Mouse (Mus musculus): ENCODE results near the gene Trim25. TPM values are rescaled to one million over a fixed set of nuclear protein-coding genes. Genes with fewer than 3 reads are reported as not detected.
A peak's percentile ranks its signal among the peaks of the same experiment; 100 is the strongest.

Gene Trim25
- polyA plus RNA-seq, 1 experiment from 2014 or later = 3.5 TPM

- H3K9me3 ChIP-seq = no peaks in the 10 kb centered on the region
- peaks cover 21% of the 10 kb centered on the region for H3K4me1 ChIP-seq (replicated peaks)
- peaks cover 32% of the 10 kb centered on the region for H3K27me3 ChIP-seq (ENCODE audit: insufficient read depth, poor library complexity, severe bottlenecking)
- H3K36me3 ChIP-seq = no peaks in the 10 kb centered on the region
- WGBS = 12% methylated on average over 3 of the region's 3 CpGs
- DNase-seq (ENCODE audit: low spot score) = no peak
- no peak overlapping the region for H3K4me3 ChIP-seq
- H3K27ac ChIP-seq = no peak overlapping the region
These were observed 770 bp upstream of the Trim25 start for GRCm38 (mm10) chr11:88998406-88998805.

- peak overlapping the region; percentile 69 for H3K27ac ChIP-seq
- 23% methylated on average over 33 of the region's 33 CpGs for WGBS
- H3K9me3 ChIP-seq = no peaks in the 10 kb centered on the region
- H3K36me3 ChIP-seq = no peaks in the 10 kb centered on the region
- peaks cover 27% of the 10 kb centered on the region for H3K4me1 ChIP-seq (replicated peaks)
- peak overlapping the region; percentile 55 for H3K4me3 ChIP-seq
- no peak for DNase-seq (ENCODE audit: low spot score)
- peaks cover 32% of the 10 kb centered on the region for H3K27me3 ChIP-seq (ENCODE audit: insufficient read depth, poor library complexity, severe bottlenecking)
These were observed 749 bp downstream of the Trim25 start for GRCm38 (mm10) chr11:88999723-89000526.

- no peak for DNase-seq (ENCODE audit: low spot score)
- peaks cover 32% of the 10 kb centered on the region for H3K27me3 ChIP-seq (ENCODE audit: insufficient read depth, poor library complexity, severe bottlenecking)
- H3K4me3 ChIP-seq = peak overlapping the region; percentile 55; the same call in 1 of the 2 replicates
- no peak overlapping the region for H3K27ac ChIP-seq
- H3K36me3 ChIP-seq = no peaks in the 10 kb centered on the region
- H3K4me1 ChIP-seq (replicated peaks) = peaks cover 27% of the 10 kb centered on the region
- no peaks in the 10 kb centered on the region for H3K9me3 ChIP-seq
These were observed 1.3 kb downstream of the Trim25 start for GRCm38 (mm10) chr11:89000527-89000819.

GRCm38 (mm10) chr11:89001569-89001968, 2.4 kb downstream of the Trim25 start:
- Histone ChIP-seq H3K4me3 (no peak overlapping the region), H3K4me1 (replicated peaks) (peaks cover 27% of the 10 kb centered on the region), H3K27me3 (ENCODE audit: insufficient read depth, poor library complexity, severe bottlenecking) (peaks cover 32% of the 10 kb centered on the region), H3K36me3 (no peaks in the 10 kb centered on the region), H3K9me3 (no peaks in the 10 kb centered on the region), H3K27ac (no peak overlapping the region)
- no peak for DNase-seq (ENCODE audit: low spot score)
- WGBS = 93% methylated on average over 7 of the region's 7 CpGs

GRCm38 (mm10) chr11:89002068-89002467, 2.9 kb downstream of the Trim25 start:
- Histone ChIP-seq H3K9me3 (no peaks in the 10 kb centered on the region), H3K36me3 (no peaks in the 10 kb centered on the region), H3K27ac (no peak overlapping the region), H3K4me1 (replicated peaks) (peaks cover 27% of the 10 kb centered on the region), H3K27me3 (ENCODE audit: insufficient read depth, poor library complexity, severe bottlenecking) (peaks cover 32% of the 10 kb centered on the region), H3K4me3 (no peak overlapping the region)
- DNase-seq (ENCODE audit: low spot score) = no peak
- 93% methylated on average over 5 of the region's 5 CpGs for WGBS

GRCm38 (mm10) chr11:89002621-89003020, 3.4 kb downstream of the Trim25 start:
- WGBS = 86% methylated on average over 5 of the region's 5 CpGs
- peaks cover 27% of the 10 kb centered on the region for H3K4me1 ChIP-seq (replicated peaks)
- H3K27ac ChIP-seq = no peak overlapping the region
- no peaks in the 10 kb centered on the region for H3K9me3 ChIP-seq
- no peak overlapping the region for H3K4me3 ChIP-seq
- DNase-seq (ENCODE audit: low spot score) = no peak
- H3K27me3 ChIP-seq (ENCODE audit: insufficient read depth, poor library complexity, severe bottlenecking) = peaks cover 32% of the 10 kb centered on the region
- H3K36me3 ChIP-seq = no peaks in the 10 kb centered on the region

GRCm38 (mm10) chr11:89003078-89003477, 3.9 kb downstream of the Trim25 start:
- H3K4me1 ChIP-seq (replicated peaks) = peaks cover 27% of the 10 kb centered on the region
- WGBS = 61% methylated on average over 6 of the region's 6 CpGs

GRCm38 (mm10) chr11:89003726-89004125, 4.5 kb downstream of the Trim25 start:
- WGBS = 87% methylated on average over 4 of the region's 4 CpGs
- Histone ChIP-seq H3K4me3 (no peak overlapping the region), H3K9me3 (no peaks in the 10 kb centered on the region), H3K4me1 (replicated peaks) (peaks cover 26% of the 10 kb centered on the region), H3K27me3 (ENCODE audit: insufficient read depth, poor library complexity, severe bottlenecking) (peaks cover 24% of the 10 kb centered on the region), H3K27ac (0 out of 2 replicates have a peak overlapping the region, but pooled peaks have one; percentile 35), H3K36me3 (no peaks in the 10 kb centered on the region)
- DNase-seq (ENCODE audit: low spot score) = no peak

More at GRCm38 (mm10) chr11:89003078-89003477, 3.9 kb downstream of the Trim25 start:
- H3K4me3 ChIP-seq = no peak overlapping the region
- no peaks in the 10 kb centered on the region for H3K36me3 ChIP-seq
- H3K27ac ChIP-seq = no peak overlapping the region
- no peak for DNase-seq (ENCODE audit: low spot score)
- peaks cover 30% of the 10 kb centered on the region for H3K27me3 ChIP-seq (ENCODE audit: insufficient read depth, poor library complexity, severe bottlenecking)
- H3K9me3 ChIP-seq = no peaks in the 10 kb centered on the region

- Histone ChIP-seq H3K9me3 (no peaks in the 10 kb centered on the region), H3K4me1 (replicated peaks) (peaks cover 21% of the 10 kb centered on the region), H3K4me3 (no peak overlapping the region), H3K27me3 (ENCODE audit: insufficient read depth, poor library complexity, severe bottlenecking) (peaks cover 6% of the 10 kb centered on the region), H3K27ac (no peak overlapping the region), H3K36me3 (no peaks in the 10 kb centered on the region)
- 77% methylated on average over 5 of the region's 5 CpGs for WGBS
- no peak for DNase-seq (ENCODE audit: low spot score)
These were observed 6.3 kb downstream of the Trim25 start for GRCm38 (mm10) chr11:89005473-89005872.

GRCm38 (mm10) chr11:89006404-89006803, 7.2 kb downstream of the Trim25 start:
- Histone ChIP-seq H3K4me3 (no peak overlapping the region), H3K27me3 (ENCODE audit: insufficient read depth, poor library complexity, severe bottlenecking) (0 out of 2 replicates have a peak, but pooled peaks cover 2% of the 10 kb centered on the region), H3K36me3 (no peaks in the 10 kb centered on the region), H3K9me3 (no peaks in the 10 kb centered on the region), H3K27ac (no peak overlapping the region), H3K4me1 (replicated peaks) (peaks cover 21% of the 10 kb centered on the region)
- DNase-seq (ENCODE audit: low spot score) = no peak

- Histone ChIP-seq H3K27ac (no peak overlapping the region), H3K36me3 (no peaks in the 10 kb centered on the region), H3K9me3 (no peaks in the 10 kb centered on the region), H3K4me3 (no peak overlapping the region), H3K4me1 (replicated peaks) (peaks cover 20% of the 10 kb centered on the region), H3K27me3 (ENCODE audit: insufficient read depth, poor library complexity, severe bottlenecking) (no peaks in the 10 kb centered on the region)
- DNase-seq (ENCODE audit: low spot score) = no peak
- 85% methylated on average over 3 of the region's 3 CpGs for WGBS
These were observed 8.4 kb downstream of the Trim25 start for GRCm38 (mm10) chr11:89007582-89007981.

GRCm38 (mm10) chr11:89009066-89009465, 9.9 kb downstream of the Trim25 start:
- no peaks in the 10 kb centered on the region for H3K27me3 ChIP-seq (ENCODE audit: insufficient read depth, poor library complexity, severe bottlenecking)
- 91% methylated on average over 9 of the region's 9 CpGs for WGBS
- DNase-seq (ENCODE audit: low spot score) = no peak
- H3K27ac ChIP-seq = no peak overlapping the region
- no peaks in the 10 kb centered on the region for H3K36me3 ChIP-seq
- H3K4me3 ChIP-seq = no peak overlapping the region
- H3K9me3 ChIP-seq = no peaks in the 10 kb centered on the region
- H3K4me1 ChIP-seq (replicated peaks) = 0 out of 2 replicates have a peak, but pooled peaks cover 7% of the 10 kb centered on the region

GRCm38 (mm10) chr11:89009496-89009895, 10.3 kb downstream of the Trim25 start:
- H3K27ac ChIP-seq = 0 out of 2 replicates have a peak overlapping the region, but pooled peaks have one; percentile 23
- H3K9me3 ChIP-seq = no peaks in the 10 kb centered on the region
- H3K36me3 ChIP-seq = no peaks in the 10 kb centered on the region
- no peak for DNase-seq (ENCODE audit: low spot score)
- 88% methylated on average over 7 of the region's 7 CpGs for WGBS
- no peak overlapping the region for H3K4me3 ChIP-seq
- no peaks in the 10 kb centered on the region for H3K27me3 ChIP-seq (ENCODE audit: insufficient read depth, poor library complexity, severe bottlenecking)
- 0 out of 2 replicates have a peak, but pooled peaks cover 7% of the 10 kb centered on the region for H3K4me1 ChIP-seq (replicated peaks)
